Mouse (Mus musculus): ENCODE results near the gene Ephb2.

DNA sequence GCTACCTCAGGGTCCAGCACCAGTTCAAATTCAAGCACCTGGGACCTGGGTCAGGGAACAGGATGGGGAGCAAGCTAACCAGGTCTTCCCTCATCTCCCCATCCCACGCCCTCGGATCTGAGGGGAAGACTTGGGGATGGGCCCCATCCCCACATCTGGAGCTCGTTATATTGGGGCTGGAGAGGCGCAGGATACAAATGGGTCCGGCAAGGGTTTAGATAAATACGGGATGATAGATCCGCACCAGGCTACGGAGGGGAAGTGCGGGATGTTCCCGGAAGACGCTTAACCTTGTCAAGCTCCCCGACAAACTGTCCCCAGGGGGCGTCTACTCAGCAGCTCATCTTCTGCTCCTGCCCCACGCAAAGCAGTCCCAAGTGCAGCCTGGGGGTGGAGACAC is 35.4 kb downstream of the Ephb2 start:
- no peak for TF ChIP-seq FLI1 (IDR thresholded peaks at IDR 0.05; ENCODE audit: low read length)
- no peak for TF ChIP-seq GATA1 (IDR thresholded peaks at IDR 0.05; ENCODE audit: borderline replicate concordance, low read length)
